Mouse (Mus musculus) cerebellum, adult 9-10 months (tissue): ENCODE data around the gene Atp6v0d1.

ENCODE experiments used
- DNase-seq: peaks from one replicate; pipeline ENCODE4 v3.0.0; 2022

The Atp6v0d1 gene

DNA sequence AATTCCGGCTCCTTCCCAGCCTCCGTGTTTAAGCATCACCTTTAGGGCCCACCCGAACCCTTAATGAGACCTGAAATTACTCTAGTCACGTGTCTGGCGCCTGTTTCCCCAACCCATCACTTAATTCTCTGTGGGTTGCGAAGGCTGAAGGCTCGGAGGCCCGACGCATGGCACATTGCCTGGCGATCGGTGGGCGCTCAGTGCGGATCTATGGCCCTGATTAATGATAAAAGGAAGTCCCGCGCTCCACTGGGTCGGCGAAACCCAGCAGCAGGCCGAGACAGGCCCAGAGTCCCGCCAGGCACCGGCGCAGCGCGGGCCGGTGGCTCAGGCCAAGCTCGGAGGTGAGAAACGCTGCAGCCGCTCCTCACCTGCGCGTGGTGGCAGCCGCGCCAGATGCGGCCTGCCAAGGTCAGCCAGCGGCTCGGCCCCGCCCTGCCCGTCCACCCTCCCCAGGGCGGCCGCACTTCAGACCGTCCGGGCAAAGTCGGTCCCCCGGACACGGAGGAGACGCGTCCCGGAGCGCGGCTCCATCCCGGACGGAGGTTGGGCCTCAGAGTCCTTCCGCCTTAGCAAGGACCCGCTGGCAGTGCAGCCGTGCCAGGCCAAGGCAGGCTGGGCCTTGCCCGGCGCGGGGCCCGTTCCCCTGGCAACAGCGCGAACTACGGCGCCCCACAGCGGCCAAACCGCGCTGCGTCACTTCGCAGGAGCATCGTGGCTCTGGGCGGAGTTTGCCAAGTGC lies 69.2 kb downstream of the Atp6v0d1 start, which contains the start of gene Zdhhc1:
Gene Zdhhc1, minus strand, starts transcription at position 464 of the 742 bp plus-strand sequence.
- DNase-seq: peak; percentile 87

- no peak for DNase-seq
These were observed 70.2 kb downstream of the Atp6v0d1 start for GRCm38 (mm10) chr8:105495350-105496302.

GRCm38 (mm10) chr8:105494566-105494965 lies 71.3 kb downstream of the Atp6v0d1 start:
- DNase-seq: no peak

GRCm38 (mm10) chr8:105493495-105493894 lies 72.4 kb downstream of the Atp6v0d1 start:
- no peak for DNase-seq

GRCm38 (mm10) chr8:105489281-105489680 lies 76.6 kb downstream of the Atp6v0d1 start:
- DNase-seq: no peak

DNA sequence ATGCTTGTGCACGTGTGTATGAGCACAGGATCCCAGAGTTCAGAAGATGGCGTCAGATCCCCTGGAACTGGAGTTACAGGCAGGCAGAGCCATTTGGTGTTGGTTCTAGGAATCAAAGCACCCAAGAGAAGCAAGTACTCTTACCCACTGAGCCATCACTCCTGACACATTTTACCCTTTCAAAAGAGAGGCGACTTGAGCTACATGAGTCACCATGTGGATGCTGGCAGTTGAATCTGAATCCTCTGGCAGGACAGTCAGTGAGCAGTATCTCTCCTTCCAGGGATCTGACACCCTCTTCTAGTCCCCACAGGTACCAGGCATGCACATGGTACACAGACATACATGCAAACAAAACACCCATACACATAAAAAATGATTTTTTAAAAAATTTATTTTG lies 77.8 kb downstream of the Atp6v0d1 start:
- DNase-seq: no peak

GRCm38 (mm10) chr8:105484392-105484791 lies 81.5 kb downstream of the Atp6v0d1 start:
- no peak for DNase-seq

- no peak for DNase-seq
These were observed 81.8 kb downstream of the Atp6v0d1 start for GRCm38 (mm10) chr8:105484030-105484368.

- no peak for DNase-seq
These were observed 82.4 kb downstream of the Atp6v0d1 start for GRCm38 (mm10) chr8:105483212-105484029.

DNA sequence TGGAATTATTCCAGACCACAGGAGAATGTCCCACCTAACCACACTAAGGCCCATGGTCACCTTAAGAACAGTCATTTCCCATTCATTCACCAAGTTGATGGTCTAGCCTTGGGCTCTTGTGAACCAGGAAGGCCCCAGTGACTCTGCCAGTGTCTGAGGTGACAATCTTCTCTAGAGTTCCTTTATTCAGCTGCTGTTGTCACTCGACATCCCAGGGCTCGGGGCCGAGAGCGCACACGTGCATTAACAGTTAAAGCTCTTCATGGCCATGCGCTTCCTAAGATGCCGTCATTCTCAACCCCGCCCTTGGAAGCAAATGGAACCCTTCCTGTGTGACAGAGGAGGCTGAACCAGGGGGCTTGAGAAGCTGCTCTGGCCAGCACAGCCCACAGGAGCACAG lies 83.7 kb downstream of the Atp6v0d1 start:
- no peak for DNase-seq

DNA sequence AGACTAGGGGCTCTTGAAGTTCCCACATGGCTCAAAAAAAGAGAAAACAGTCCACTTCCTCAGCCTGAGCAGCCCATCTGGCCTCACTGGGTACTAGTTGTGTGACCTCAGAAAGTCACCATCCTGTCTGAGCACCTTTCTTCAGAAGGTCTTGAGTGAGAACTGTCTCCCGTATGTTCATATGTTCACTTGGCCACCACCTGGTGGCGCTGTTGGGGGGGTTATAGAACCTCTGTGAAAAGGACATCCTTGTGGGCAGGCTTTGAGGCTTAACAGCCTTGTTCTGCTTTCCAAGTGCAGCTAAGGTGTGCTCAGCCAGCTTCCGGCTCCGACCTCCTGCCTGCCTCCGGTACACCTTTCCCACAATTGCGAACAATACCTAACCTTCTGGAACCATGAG lies 84.4 kb downstream of the Atp6v0d1 start:
- DNase-seq: no peak

DNA sequence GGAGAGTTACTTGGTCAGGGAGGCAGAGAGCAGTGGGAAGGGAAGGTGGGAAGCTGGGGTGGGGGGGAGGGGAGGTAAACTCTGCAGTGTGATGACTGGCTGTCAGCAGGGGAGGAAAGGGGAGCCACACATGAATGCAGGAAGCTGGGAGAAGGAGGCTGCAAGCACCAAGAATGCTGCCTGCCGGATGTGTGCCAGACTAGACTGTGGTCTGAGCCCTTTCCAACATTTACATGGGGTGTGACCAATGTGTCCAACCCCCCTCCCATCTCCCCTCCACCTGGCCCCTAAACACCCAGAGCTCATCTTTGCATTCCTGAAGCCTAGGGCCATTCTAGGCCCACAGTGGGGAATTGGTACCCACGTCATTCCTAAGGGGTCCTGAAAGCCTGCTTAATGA lies 84.8 kb downstream of the Atp6v0d1 start:
- DNase-seq: no peak

DNA sequence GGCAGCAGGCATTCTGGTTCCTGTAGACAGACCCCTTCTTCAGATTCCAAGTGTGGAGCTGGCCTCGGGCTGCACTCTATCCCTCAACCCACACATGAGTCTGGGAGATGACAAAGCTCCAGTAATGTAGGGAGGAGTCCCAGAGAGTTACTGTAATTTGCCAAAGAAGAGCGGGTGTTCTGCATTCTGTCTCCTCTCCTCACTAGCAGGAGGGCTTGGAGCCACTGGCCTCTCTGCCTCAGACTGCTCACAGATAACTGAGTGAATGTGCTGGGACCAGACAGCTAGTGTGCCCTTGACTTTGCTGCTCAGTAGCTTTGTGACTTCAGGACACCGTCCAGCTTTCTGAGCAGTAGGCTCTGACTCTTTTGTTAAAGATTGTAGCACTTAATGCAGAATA lies 88.1 kb downstream of the Atp6v0d1 start:
- DNase-seq: no peak

DNA sequence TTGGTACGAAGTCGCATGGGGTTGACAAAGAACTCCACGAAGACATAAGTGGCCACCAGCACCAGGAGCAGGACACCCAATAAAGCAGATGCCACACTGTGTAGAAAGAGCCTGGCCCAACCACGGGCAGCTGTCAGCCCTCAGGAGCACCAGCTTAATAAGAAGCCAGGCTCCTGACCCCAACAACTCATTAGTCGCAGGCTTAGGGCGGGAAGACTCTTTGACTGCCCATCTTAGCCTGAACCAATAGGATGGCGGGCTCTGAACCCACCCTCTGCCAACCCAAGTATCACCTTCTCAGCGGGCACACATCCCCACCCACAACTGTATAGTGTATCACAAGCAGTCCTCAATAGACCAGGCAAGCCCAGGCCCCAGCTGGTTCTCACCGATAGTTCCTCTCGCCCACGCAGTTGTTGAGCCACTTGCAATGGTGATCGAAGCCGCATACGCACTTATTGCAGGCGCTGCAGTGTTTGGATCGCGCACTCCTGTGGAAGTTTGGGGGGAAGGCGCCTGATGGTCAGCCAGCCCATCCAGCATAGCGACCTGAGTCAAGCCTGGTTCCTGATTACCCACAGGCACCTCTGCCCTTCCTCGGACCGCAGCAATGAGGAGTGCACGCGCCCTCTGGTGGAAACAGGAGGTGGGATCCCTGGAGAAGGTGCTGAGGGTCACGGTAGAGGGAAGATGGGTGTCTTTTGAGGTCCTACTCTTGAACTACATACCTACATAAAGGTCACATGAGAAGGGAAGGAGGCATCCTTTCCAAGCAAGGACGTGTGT lies 89.0 kb downstream of the Atp6v0d1 start:
- DNase-seq: peak; percentile 85

GRCm38 (mm10) chr8:105476161-105476560 lies 89.7 kb downstream of the Atp6v0d1 start:
- DNase-seq: no peak

DNA sequence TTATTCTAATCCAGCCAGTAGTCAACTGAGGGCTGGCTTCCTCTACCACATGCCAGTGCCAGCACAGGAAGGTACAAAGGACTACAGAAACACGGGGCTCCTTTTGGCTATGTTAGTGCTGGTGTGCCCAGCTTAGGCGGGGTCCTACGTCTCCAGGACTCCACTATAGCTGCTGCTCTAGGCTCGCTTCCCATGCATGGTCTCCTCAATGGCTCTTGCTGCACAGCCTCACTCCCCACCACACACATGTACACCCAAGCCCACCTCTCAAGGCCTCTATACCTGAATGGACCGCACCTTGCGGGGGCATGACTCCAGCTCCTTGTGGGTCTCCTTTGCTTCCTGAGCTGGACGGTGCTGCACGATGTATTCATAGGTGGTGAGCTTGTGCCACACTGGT lies 90.1 kb downstream of the Atp6v0d1 start:
- DNase-seq: no peak

DNA sequence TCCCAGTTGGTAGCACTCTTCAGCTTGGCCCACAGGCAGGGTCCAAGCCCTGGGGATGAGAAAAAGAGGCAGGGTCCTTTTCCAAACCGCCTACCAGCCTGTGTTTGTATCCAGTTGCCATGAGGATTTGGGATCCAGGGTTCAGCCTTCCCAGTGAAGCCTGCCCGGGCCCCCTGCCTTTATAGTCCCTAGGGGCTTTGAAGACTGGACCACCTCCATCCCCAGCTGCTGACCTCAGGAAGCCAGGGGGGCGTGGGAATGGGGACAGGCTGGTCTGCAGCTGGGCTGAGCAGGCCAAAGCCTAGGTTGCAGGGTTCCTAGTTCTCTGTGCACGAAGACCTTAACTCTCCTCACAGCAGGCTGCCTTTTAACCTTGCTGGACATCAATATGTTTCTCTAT lies 90.6 kb downstream of the Atp6v0d1 start:
- DNase-seq: no peak

- DNase-seq: no peak
These were observed 91.2 kb downstream of the Atp6v0d1 start for GRCm38 (mm10) chr8:105474680-105475079.
